Mouse (Mus musculus) erythroblast, adult 5-6 weeks (primary cell): ENCODE results near the gene Plcd3. TPM values are rescaled to one million over a fixed set of nuclear protein-coding genes. Genes with fewer than 3 reads are reported as not detected.

Experiments
- ATAC-seq: replicated peaks from 2 replicates; pipeline ENCODE4 v1.8.0; 2016; ENCODE audit warnings: moderate number of reproducible peaks, mild to moderate bottlenecking, moderate TSS enrichment, inconsistent platforms; ENCODE audit not compliant: poor library complexity, low FRiP score, severe bottlenecking
- total RNA-seq, 2 experiments: library from RNA; stranded (forward) in 1 of 2; stranded (reverse) in 1 of 2; fragments of 150-400 nt in 1 of 2; fragments of 200-764, 138-1000 nt in 1 of 2; gene quantifications; 2 replicates each; pipeline versions ENCODE4 v1.2.3 to v1.2.4; 2015 to 2017; ENCODE audit warnings: low replicate concordance in 2 of 2

Plcd3 gene
- total RNA-seq, 2 experiments from 2014 or later = 1.0 TPM; not detected in 1

- peak; percentile 45 for ATAC-seq
Measured at GRCm38 (mm10) chr11:103101866-103102501, 526 bp upstream of the Plcd3 start.

- no peak for ATAC-seq
Measured at GRCm38 (mm10) chr11:103100361-103100760, 1.1 kb downstream of the Plcd3 start.

GRCm38 (mm10) chr11:103099352-103099940 lies 2.0 kb downstream of the Plcd3 start:
- no peak for ATAC-seq

GRCm38 (mm10) chr11:103098531-103099190 lies 2.8 kb downstream of the Plcd3 start:
- no peak for ATAC-seq

GRCm38 (mm10) chr11:103096979-103097894 lies 4.2 kb downstream of the Plcd3 start:
- no peak for ATAC-seq

- no peak for ATAC-seq
Measured at GRCm38 (mm10) chr11:103095801-103096200, 5.7 kb downstream of the Plcd3 start.

DNA sequence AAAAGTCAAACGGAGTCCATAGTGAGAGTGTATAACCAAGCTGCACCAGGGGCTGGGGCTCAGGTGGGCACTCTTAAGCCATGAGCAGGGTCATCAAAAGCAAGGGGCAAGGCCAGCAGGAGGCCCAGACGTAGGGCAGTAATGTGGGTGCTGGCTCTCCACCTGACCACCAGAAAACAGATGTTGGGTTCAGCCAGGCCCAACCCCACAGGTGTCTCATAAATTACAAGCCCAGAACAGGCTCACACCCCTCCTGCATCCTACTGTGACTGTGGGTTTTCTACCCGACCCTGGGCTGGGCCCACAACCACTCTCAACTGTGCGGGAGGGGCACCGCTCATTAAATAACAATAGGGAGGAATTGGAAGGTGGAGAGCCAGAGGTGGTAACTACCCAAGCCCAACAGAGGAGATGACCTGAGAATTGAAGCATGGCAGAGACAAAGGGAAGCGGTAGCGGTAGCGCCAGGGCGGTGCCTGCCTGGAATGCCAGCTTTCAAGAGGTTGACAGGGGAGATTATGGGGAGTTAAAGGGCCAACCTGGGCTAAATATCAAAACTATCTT lies 6.3 kb downstream of the Plcd3 start:
- no peak for ATAC-seq

GRCm38 (mm10) chr11:103093862-103094833 lies 7.3 kb downstream of the Plcd3 start:
- 0 out of 2 replicates have a peak, but pooled peaks have one; percentile 41 for ATAC-seq

DNA sequence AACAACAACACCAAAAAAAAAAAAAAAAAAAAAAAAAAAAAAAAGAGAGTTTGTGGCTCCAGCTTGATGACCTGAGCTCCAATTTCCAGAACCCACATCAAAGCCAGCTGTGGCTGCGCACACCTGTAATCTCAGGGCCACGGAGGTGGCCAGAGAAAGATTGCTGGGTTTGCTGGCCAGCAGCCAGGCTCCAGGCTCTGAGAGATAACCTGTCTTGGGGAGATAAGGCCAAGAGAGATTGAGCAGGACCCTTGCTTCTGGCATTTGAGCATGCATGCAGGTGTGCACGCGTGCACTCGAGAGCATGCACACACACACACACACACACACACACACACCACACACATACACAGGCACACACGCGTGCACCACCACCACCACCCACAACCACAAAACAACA lies 8.2 kb downstream of the Plcd3 start:
- 0 out of 2 replicates have a peak, but pooled peaks have one; percentile 24 for ATAC-seq

GRCm38 (mm10) chr11:103081631-103082030 lies 19.8 kb downstream of the Plcd3 start:
- no peak for ATAC-seq

GRCm38 (mm10) chr11:103080323-103081091 lies 21.0 kb downstream of the Plcd3 start:
- ATAC-seq = no peak

GRCm38 (mm10) chr11:103078131-103078530 lies 23.3 kb downstream of the Plcd3 start:
- ATAC-seq = no peak

DNA sequence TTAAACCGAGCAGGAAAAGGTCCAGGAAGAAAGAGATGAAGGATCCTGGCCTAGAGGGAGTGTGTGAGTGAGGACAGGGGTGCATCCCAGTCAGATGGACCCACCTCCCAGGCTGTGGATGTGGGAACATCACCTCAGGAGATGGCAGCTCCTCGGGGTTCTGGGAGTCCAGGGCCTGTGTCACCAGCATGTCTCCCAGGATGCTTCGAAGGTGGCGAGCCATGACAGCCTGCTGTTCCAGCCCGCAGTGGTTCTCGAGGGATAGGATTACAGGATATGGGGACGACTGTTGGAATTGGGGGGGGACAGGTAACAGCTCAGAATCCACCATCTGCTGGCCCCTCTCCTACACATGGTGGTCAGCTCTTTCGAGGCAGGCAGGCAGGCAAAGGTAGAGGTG lies 24.9 kb downstream of the Plcd3 start:
- no peak for ATAC-seq

- ATAC-seq = peak; percentile 89
Measured at GRCm38 (mm10) chr11:103076010-103076409, 25.4 kb downstream of the Plcd3 start.

DNA sequence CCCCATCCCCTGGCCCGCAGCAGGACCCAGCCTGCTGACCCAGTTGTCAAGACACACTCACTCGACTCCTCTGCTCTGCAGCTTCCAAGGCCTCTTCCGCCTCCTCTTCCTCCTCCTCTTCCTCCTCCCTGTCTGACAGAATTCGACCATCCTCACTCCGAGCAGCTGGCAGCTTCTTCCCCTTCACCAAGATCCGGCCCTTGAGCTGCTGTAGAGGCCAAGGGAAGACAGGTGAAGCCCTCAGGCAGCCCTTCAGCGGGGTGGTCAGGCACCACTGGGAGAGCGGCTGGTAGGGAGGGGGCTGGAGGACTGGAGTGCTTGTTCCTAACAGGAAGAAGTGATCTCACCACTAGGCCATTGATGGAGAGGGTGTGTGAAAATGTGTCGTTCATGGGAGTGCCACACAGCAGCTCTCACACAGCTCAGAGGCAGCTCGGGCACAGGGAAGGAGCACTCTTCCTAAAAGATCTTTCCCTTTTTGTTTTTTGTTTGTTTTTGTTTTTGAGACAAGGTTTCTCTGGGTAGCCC lies 26.6 kb downstream of the Plcd3 start:
- no peak for ATAC-seq

DNA sequence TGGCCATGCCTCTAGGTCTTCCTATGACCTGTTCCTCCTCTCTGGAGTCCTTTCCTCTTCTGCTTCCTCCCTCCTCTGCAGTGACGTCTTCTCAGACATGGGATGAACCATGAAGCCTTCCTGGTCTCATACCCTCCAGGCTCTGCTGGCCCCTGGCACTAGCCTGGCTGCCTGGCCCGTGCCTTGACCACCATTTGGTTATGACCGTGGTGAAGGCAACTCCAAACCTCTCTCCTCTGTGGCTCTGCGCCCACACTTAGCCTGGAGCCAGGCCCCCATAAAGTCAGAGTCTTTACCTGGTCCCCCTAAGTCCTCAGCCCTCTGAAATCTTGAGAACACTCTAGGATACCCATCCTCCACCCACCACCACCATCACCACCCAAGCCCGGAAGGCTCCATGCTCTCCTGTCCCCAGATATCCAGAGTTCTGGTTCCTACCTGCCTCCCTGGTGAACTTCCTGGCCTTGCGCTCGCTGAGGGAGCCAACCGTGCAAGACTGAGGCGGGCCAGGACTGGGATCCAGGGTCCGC lies 27.3 kb downstream of the Plcd3 start:
- no peak for ATAC-seq

- no peak for ATAC-seq
Measured at GRCm38 (mm10) chr11:103073671-103074070, 27.8 kb downstream of the Plcd3 start.
